16 mouse cellular contexts compared by ENCODE assay signal in genomic region chr3:136769486-136769882, GRCm38 (mm10).
A peak's percentile ranks its signal among the peaks of the same experiment; 100 is the strongest.
DNase-seq lines count a peak whose midpoint lies in the region; ATAC-seq and TF ChIP-seq lines count a peak whose summit lies in the region.
"Had no signal": no experiment of that assay in that cellular context is flagged by ENCODE, and none has a peak within 500 bp of the region (broad histone marks: within the 10 kb centered on the region; RNA-seq: fewer than 3 reads in every experiment).

No protein-coding gene starts in this region.

- no peaks in the 10 kb centered on the region for H3K9me3 ChIP-seq in kidney, postnatal 0 days (replicated peaks; ENCODE audit: low read length)
- H3K9me3 ChIP-seq in kidney, embryonic 16.5 days (ENCODE audit: low read length) = no peaks in the 10 kb centered on the region
- H3K9me3 ChIP-seq in midbrain, postnatal 0 days (ENCODE audit: low read length) = no peaks in the 10 kb centered on the region
- no peaks in the 10 kb centered on the region for H3K9me3 ChIP-seq in midbrain, embryonic 13.5 days
- H3K9me3 ChIP-seq in stomach, embryonic 16.5 days (replicated peaks; ENCODE audit: control insufficient read depth, low read length) = no peaks in the 10 kb centered on the region
- no peaks in the 10 kb centered on the region for H3K9me3 ChIP-seq in hindbrain, embryonic 10.5 days
- H3K9me3 ChIP-seq: forebrain, embryonic 12.5 days; hindbrain, embryonic 15.5 days; limb, embryonic 10.5 days had no signal

- no peak overlapping the region for H3K27ac ChIP-seq in kidney, postnatal 0 days
- H3K27ac ChIP-seq in kidney, embryonic 16.5 days (ENCODE audit: low read length) = no peak overlapping the region
- no peak overlapping the region for H3K27ac ChIP-seq in midbrain, postnatal 0 days (ENCODE audit: low read depth, low read length)
- no peak overlapping the region for H3K27ac ChIP-seq in midbrain, embryonic 13.5 days
- 0 out of 2 replicates have a peak overlapping the region, but pooled peaks have one; percentile 19 for H3K27ac ChIP-seq in stomach, embryonic 16.5 days (ENCODE audit: low read length)
- H3K27ac ChIP-seq in hindbrain, embryonic 10.5 days = no peak overlapping the region
- H3K27ac ChIP-seq: forebrain, embryonic 12.5 days; hindbrain, embryonic 15.5 days; limb, embryonic 10.5 days had no signal

- no peak overlapping the region for H3K4me2 ChIP-seq in kidney, postnatal 0 days (ENCODE audit: low read length)
- no peak overlapping the region for H3K4me2 ChIP-seq in kidney, embryonic 16.5 days (replicated peaks; ENCODE audit: low read depth, low read length)
- no peak overlapping the region for H3K4me2 ChIP-seq in midbrain, postnatal 0 days (ENCODE audit: low read depth, low read length, poor library complexity, severe bottlenecking)
- H3K4me2 ChIP-seq in midbrain, embryonic 13.5 days (replicated peaks) = no peak overlapping the region
- no peak overlapping the region for H3K4me2 ChIP-seq in stomach, embryonic 16.5 days (ENCODE audit: low read depth, low read length)
- H3K4me2 ChIP-seq: forebrain, embryonic 12.5 days; hindbrain, embryonic 15.5 days had no signal

- no peaks in the 10 kb centered on the region for H3K27me3 ChIP-seq in kidney, postnatal 0 days (ENCODE audit: insufficient read depth, low read length)
- H3K27me3 ChIP-seq in kidney, embryonic 16.5 days (ENCODE audit: insufficient read depth, low read length) = no peaks in the 10 kb centered on the region
- H3K27me3 ChIP-seq in midbrain, postnatal 0 days (ENCODE audit: insufficient read depth, low read length) = no peaks in the 10 kb centered on the region
- no peaks in the 10 kb centered on the region for H3K27me3 ChIP-seq in midbrain, embryonic 13.5 days
- no peaks in the 10 kb centered on the region for H3K27me3 ChIP-seq in stomach, embryonic 16.5 days (ENCODE audit: control insufficient read depth, insufficient read depth, low read length)
- no peaks in the 10 kb centered on the region for H3K27me3 ChIP-seq in hindbrain, embryonic 10.5 days (ENCODE audit: insufficient read depth, poor library complexity, severe bottlenecking)
- H3K27me3 ChIP-seq: forebrain, embryonic 12.5 days; hindbrain, embryonic 15.5 days had no signal

- WGBS in kidney, postnatal 0 days = 77% methylated on average over 1 of the region's 1 CpGs
- WGBS in kidney, embryonic 16.5 days = 79% methylated on average over 1 of the region's 1 CpGs
- 76% methylated on average over 1 of the region's 1 CpGs for WGBS in midbrain, postnatal 0 days
- 91% methylated on average over 1 of the region's 1 CpGs for WGBS in midbrain, embryonic 13.5 days
- 63% methylated on average over 1 of the region's 1 CpGs for WGBS in stomach, embryonic 16.5 days
- WGBS in hindbrain, embryonic 10.5 days = 80% methylated on average over 1 of the region's 1 CpGs

- no peak for ATAC-seq in kidney, postnatal 0 days (replicated peaks; ENCODE audit: low FRiP score, low read depth)
- no peak for ATAC-seq in kidney, embryonic 16.5 days (ENCODE audit: low FRiP score, low TSS enrichment)
- no peak for ATAC-seq in midbrain, postnatal 0 days (ENCODE audit: low FRiP score)
- no peak for ATAC-seq in midbrain, embryonic 13.5 days
- peak; percentile 67 for ATAC-seq in common myeloid progenitor, adult 5-6 weeks (replicated peaks; ENCODE audit: low read depth, poor library complexity, severe bottlenecking)
- no peak; the same call in 1 of the 2 replicates for ATAC-seq in stomach, embryonic 16.5 days (ENCODE audit: insufficient read depth, low FRiP score)

- no peak overlapping the region for H3K9ac ChIP-seq in kidney, postnatal 0 days (ENCODE audit: low read depth, low read length)
- no peak overlapping the region for H3K9ac ChIP-seq in kidney, embryonic 16.5 days (replicated peaks; ENCODE audit: low read length)
- H3K9ac ChIP-seq in midbrain, postnatal 0 days (replicated peaks; ENCODE audit: low read length, poor library complexity, severe bottlenecking) = no peak overlapping the region
- no peak overlapping the region for H3K9ac ChIP-seq in midbrain, embryonic 13.5 days (replicated peaks)
- H3K9ac ChIP-seq in stomach, embryonic 16.5 days (ENCODE audit: low read length) = no peak overlapping the region
- H3K9ac ChIP-seq: forebrain, embryonic 12.5 days; hindbrain, embryonic 15.5 days had no signal

- H3K36me3 ChIP-seq in kidney, postnatal 0 days (ENCODE audit: insufficient read depth, low read length) = no peaks in the 10 kb centered on the region
- H3K36me3 ChIP-seq in kidney, embryonic 16.5 days (ENCODE audit: insufficient read depth, low read length) = no peaks in the 10 kb centered on the region
- H3K36me3 ChIP-seq in midbrain, postnatal 0 days (ENCODE audit: insufficient read depth, low read length) = no peaks in the 10 kb centered on the region
- no peaks in the 10 kb centered on the region for H3K36me3 ChIP-seq in midbrain, embryonic 13.5 days
- H3K36me3 ChIP-seq in stomach, embryonic 16.5 days (ENCODE audit: control insufficient read depth, insufficient read depth, low read length) = no peaks in the 10 kb centered on the region
- no peaks in the 10 kb centered on the region for H3K36me3 ChIP-seq in hindbrain, embryonic 10.5 days
- H3K36me3 ChIP-seq: forebrain, embryonic 12.5 days; hindbrain, embryonic 15.5 days; limb, embryonic 10.5 days had no signal

- H3K4me3 ChIP-seq in kidney, postnatal 0 days (replicated peaks; ENCODE audit: low read depth, low read length) = no peak overlapping the region
- H3K4me3 ChIP-seq in kidney, embryonic 16.5 days (ENCODE audit: low read length) = no peak overlapping the region
- H3K4me3 ChIP-seq in midbrain, postnatal 0 days (ENCODE audit: low read depth, low read length) = no peak overlapping the region
- no peak overlapping the region for H3K4me3 ChIP-seq in midbrain, embryonic 13.5 days (replicated peaks)
- H3K4me3 ChIP-seq in stomach, embryonic 16.5 days (replicated peaks; ENCODE audit: low read length) = no peak overlapping the region
- H3K4me3 ChIP-seq in hindbrain, embryonic 10.5 days = no peak overlapping the region
- H3K4me3 ChIP-seq: forebrain, embryonic 12.5 days; hindbrain, embryonic 15.5 days; limb, embryonic 10.5 days had no signal

- no peaks in the 10 kb centered on the region for H3K4me1 ChIP-seq in kidney, postnatal 0 days (replicated peaks; ENCODE audit: insufficient read depth, low read length)
- H3K4me1 ChIP-seq in kidney, embryonic 16.5 days (ENCODE audit: insufficient read depth, low read length) = peaks cover 15% of the 10 kb centered on the region
- 0 out of 2 replicates have a peak, but pooled peaks cover 2% of the 10 kb centered on the region for H3K4me1 ChIP-seq in midbrain, postnatal 0 days (ENCODE audit: insufficient read depth, low read length)
- H3K4me1 ChIP-seq in midbrain, embryonic 13.5 days (replicated peaks) = peaks cover 18% of the 10 kb centered on the region
- peaks cover 5% of the 10 kb centered on the region; the same call in 1 of the 2 replicates for H3K4me1 ChIP-seq in stomach, embryonic 16.5 days (ENCODE audit: control insufficient read depth, insufficient read depth, low read length)
- no peaks in the 10 kb centered on the region for H3K4me1 ChIP-seq in hindbrain, embryonic 10.5 days (replicated peaks)

- 0 out of 2 replicates have a peak, but pooled peaks have one; percentile 4 for TF ChIP-seq CTCF in kidney, postnatal 0 days (IDR thresholded peaks at IDR 0.05; ENCODE audit: low read depth)
- 0 out of 2 replicates have a peak, but pooled peaks have one; percentile 7 for TF ChIP-seq CTCF in midbrain, postnatal 0 days (IDR thresholded peaks at IDR 0.05)

- DNase-seq in kidney, postnatal 0 days (ENCODE audit: low spot score) = no peak
- DNase-seq in midbrain, postnatal 0 days (ENCODE audit: low spot score) = no peak
- DNase-seq in hindbrain, embryonic 10.5 days (ENCODE audit: low spot score) = no peak
- no peak for DNase-seq in layer of hippocampus, postnatal 36 days
- DNase-seq: adrenal gland, postnatal 36 days; cerebellum, postnatal 36 days; kidney, adult 9 months; midbrain, embryonic 14.5 days; right cerebral cortex, postnatal 4 days had no signal
